Mouse (Mus musculus): ENCODE results near the gene Asns. TPM values are rescaled to one million over a fixed set of nuclear protein-coding genes. Genes with fewer than 3 reads are reported as not detected.
A peak's percentile ranks its signal among the peaks of the same experiment; 100 is the strongest.

The Asns gene
- polyA plus RNA-seq, 1 experiment from 2014 or later: 74.2 TPM

DNA sequence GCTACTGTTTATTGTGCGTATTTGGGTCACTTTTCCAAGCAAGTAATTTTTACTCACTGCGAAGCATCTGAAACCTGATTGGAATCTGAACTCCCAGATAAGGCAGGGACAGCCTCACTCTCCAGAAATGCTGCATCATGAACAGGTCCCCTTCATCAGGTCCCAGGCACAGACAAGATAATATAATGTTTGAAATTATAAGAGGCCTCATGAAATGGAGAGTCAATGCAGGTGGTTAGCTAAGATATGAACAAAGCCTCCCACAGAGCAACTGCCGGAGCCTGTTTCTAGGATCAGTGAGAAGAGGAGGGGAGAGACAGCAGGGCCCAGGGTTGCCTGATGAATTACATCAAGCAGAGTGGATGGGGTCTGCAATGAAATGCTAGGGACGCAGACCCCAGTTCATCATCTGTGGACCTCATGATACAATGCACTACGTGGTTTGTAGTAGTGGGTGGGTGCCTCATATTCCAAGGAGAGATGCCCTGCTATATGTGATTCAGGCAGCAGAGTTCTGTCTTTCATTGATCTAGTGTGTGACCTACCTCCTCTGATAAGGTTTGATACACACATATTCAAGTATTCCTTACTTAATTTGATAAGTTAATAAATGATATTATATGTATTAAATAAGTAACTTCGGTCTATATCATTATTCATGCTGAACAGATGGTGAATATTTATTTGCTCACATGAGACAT is 5.1 kb upstream of the Asns start:
- Histone ChIP-seq H3K9ac (no peak overlapping the region), H3K4me1 (no peaks in the 10 kb centered on the region), H3K9me3 (no peaks in the 10 kb centered on the region), H3K27me3 (no peaks in the 10 kb centered on the region), H3K4me2 (replicated peaks) (no peak overlapping the region), H3K4me3 (no peak overlapping the region), H3K27ac (no peak overlapping the region), H3K36me3 (no peaks in the 10 kb centered on the region)
- WGBS: 86% methylated on average over 6 of the region's 6 CpGs
- ATAC-seq (ENCODE audit: low FRiP score, low read depth): no peak

DNA sequence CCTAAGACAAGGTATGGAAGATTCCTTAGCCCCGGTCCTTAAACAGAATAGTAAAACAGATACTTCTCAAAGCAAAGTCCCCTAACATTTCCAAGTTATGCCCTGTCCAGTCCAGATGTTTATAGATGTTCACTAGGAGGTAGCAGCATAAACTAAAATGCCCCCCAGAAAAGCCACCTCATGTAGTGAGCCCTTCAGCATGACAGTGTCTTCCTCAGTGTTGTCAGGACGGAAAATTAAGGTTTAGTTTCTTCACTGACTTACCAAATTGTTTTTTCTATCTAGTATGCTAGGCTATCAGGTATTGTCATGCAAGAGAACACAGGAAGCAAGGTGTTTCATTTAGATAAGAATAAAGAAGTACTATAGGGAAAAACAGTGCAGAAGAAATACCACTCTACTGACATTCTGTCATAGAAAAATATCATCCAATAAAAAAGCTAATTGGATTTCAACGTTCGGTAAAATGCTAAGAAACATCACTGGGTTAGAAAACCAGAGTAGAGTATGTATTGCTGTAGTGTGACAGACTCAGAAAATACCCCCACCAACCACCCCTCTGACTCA is 4.1 kb upstream of the Asns start:
- no peak for ATAC-seq (ENCODE audit: low FRiP score, low read depth)
- no peak overlapping the region for H3K4me2 ChIP-seq (replicated peaks)
- WGBS: 75% methylated on average over 4 of the region's 4 CpGs
- H3K9ac ChIP-seq: no peak overlapping the region
- H3K36me3 ChIP-seq: no peaks in the 10 kb centered on the region
- H3K4me1 ChIP-seq: peaks cover under 1% of the 10 kb centered on the region; the same call in 1 of the 2 replicates
- H3K9me3 ChIP-seq: no peaks in the 10 kb centered on the region
- no peaks in the 10 kb centered on the region for H3K27me3 ChIP-seq
- no peak overlapping the region for H3K4me3 ChIP-seq
- no peak overlapping the region for H3K27ac ChIP-seq

DNA sequence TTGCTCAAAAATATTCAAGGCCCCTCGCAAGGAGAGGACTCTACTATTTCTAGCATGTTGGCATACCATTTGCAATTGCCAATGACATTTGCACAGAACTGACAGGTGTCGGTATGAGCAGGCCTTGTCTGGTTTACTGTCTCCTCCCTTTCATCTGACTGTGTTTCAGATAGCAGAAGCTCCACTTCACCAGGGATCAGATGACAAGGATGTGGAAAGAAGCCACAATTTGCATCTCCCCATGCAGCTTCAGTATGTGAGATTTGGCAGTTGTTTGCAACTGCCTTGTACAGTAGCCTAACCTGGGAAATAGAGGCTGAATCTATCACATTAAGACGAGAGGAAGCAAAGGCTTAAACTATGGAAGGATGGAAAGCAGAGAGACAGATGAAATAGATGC is 3.6 kb upstream of the Asns start:
- H3K27me3 ChIP-seq: no peaks in the 10 kb centered on the region
- H3K4me2 ChIP-seq (replicated peaks): no peak overlapping the region
- H3K4me1 ChIP-seq: peaks cover 4% of the 10 kb centered on the region; the same call in 1 of the 2 replicates
- no peaks in the 10 kb centered on the region for H3K36me3 ChIP-seq
- 55% methylated on average over 3 of the region's 3 CpGs for WGBS
- H3K4me3 ChIP-seq: no peak overlapping the region
- no peak for ATAC-seq (ENCODE audit: low FRiP score, low read depth)
- H3K9me3 ChIP-seq: no peaks in the 10 kb centered on the region
- H3K9ac ChIP-seq: no peak overlapping the region
- H3K27ac ChIP-seq: no peak overlapping the region

DNA sequence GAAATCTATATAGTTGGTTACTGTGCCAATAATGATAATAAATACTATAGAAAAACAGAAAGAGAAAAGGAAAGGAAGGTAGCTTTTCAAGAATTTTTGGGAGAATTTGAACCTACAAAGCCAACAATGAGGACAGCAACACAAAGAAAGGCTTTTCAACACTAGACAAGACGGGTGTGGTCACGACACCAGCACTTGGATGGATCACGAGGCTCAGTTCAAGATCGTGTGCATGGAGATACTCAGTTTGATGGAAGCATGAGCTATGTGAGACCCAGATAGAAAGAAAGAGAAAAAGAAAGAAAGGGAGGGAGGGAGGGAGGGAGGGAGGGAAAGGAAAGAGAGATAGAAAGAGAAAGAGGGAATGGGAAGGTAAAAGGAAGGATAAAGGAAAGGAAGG is 2.8 kb upstream of the Asns start:
- no peak overlapping the region for H3K27ac ChIP-seq
- H3K27me3 ChIP-seq: no peaks in the 10 kb centered on the region
- no peaks in the 10 kb centered on the region for H3K9me3 ChIP-seq
- no peak overlapping the region for H3K9ac ChIP-seq
- peaks cover 6% of the 10 kb centered on the region; the same call in 1 of the 2 replicates for H3K4me1 ChIP-seq
- ATAC-seq (ENCODE audit: low FRiP score, low read depth): no peak
- no peak overlapping the region for H3K4me2 ChIP-seq (replicated peaks)
- no peaks in the 10 kb centered on the region for H3K36me3 ChIP-seq
- no peak overlapping the region for H3K4me3 ChIP-seq
- 86% methylated on average over 4 of the region's 4 CpGs for WGBS

DNA sequence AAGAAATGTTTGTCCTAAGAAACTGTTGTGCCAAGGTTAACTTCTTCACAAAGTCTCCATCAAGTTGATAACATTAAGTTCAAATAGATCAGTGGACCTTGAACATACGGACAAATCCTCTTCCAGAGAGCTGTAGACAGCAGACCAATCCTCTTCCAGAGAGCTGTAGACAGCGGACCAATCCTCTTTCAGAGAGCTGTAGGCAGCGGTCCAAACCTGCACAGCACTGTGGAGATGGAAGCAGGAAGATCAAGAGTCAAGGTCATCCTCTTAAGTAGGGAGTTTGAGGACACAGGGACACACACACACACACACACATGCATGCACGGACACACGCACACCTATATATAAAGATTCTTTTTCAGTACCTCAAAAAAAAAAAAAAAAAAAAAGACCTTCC is 612 bp upstream of the Asns start:
- WGBS: 71% methylated on average over 5 of the region's 5 CpGs
- no peaks in the 10 kb centered on the region for H3K27me3 ChIP-seq
- H3K9me3 ChIP-seq: no peaks in the 10 kb centered on the region
- no peak for ATAC-seq (ENCODE audit: low FRiP score, low read depth)
- H3K36me3 ChIP-seq: no peaks in the 10 kb centered on the region
- no peak overlapping the region for H3K4me2 ChIP-seq (replicated peaks)
- no peak overlapping the region for H3K9ac ChIP-seq
- peaks cover 6% of the 10 kb centered on the region for H3K4me1 ChIP-seq
- peak overlapping the region; percentile 82 for H3K4me3 ChIP-seq
- H3K27ac ChIP-seq: no peak overlapping the region

DNA sequence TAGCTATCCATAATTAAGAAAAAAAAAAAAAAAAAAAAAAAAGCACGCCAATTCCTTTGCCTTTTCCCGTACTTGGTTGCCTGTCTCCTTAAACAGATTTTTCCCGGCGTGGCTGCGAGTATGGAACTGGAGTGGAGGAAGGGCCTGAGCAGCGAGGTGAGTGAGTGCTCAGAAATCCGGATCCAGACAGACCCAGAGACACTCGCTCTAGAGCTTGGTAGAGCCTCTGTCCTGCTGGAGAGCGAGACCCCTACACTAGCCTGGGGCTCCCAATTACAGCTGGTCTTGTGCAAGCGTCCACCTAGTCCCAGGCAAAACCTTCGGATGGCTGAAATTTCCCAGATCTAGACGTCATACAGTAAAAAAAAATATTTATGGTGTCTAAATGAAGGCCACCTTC is 603 bp downstream of the Asns start:
- H3K27me3 ChIP-seq: no peaks in the 10 kb centered on the region
- peaks cover 6% of the 10 kb centered on the region for H3K4me1 ChIP-seq
- peak; percentile 62 for ATAC-seq (ENCODE audit: low FRiP score, low read depth)
- H3K9me3 ChIP-seq: no peaks in the 10 kb centered on the region
- H3K4me2 ChIP-seq (replicated peaks): peak overlapping the region; percentile 85
- peak overlapping the region; percentile 81 for H3K9ac ChIP-seq
- H3K36me3 ChIP-seq: no peaks in the 10 kb centered on the region
- peak overlapping the region; percentile 82 for H3K4me3 ChIP-seq
- under 1% methylated on average over 12 of the region's 12 CpGs for WGBS
- H3K27ac ChIP-seq: no peak overlapping the region

DNA sequence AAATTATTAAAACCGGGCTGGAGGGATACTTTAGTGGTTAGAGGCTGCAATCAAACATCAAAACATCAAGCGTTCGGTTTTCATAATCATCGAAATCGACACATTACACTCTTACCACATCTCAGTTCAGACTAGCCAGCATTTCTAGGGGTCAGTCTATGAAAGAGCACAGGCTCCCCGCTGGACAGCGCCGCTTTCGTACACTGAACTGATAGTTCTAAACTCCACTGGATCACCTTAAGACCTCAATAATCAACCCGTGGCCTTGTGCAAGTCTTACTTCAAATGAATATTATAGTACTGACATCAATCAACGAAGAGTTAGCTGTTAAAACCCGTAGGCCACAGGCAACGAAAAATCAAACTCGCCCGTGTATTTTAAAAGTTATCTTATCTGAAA is 1.0 kb downstream of the Asns start:
- H3K4me3 ChIP-seq: peak overlapping the region; percentile 82
- H3K36me3 ChIP-seq: no peaks in the 10 kb centered on the region
- no peak overlapping the region for H3K27ac ChIP-seq
- H3K27me3 ChIP-seq: no peaks in the 10 kb centered on the region
- WGBS: 29% methylated on average over 15 of the region's 15 CpGs
- H3K9me3 ChIP-seq: no peaks in the 10 kb centered on the region
- ATAC-seq (ENCODE audit: low FRiP score, low read depth): no peak
- H3K9ac ChIP-seq: peak overlapping the region; percentile 81; the same call in 1 of the 2 replicates
- H3K4me1 ChIP-seq: peaks cover 6% of the 10 kb centered on the region
- peak overlapping the region; percentile 85 for H3K4me2 ChIP-seq (replicated peaks)

DNA sequence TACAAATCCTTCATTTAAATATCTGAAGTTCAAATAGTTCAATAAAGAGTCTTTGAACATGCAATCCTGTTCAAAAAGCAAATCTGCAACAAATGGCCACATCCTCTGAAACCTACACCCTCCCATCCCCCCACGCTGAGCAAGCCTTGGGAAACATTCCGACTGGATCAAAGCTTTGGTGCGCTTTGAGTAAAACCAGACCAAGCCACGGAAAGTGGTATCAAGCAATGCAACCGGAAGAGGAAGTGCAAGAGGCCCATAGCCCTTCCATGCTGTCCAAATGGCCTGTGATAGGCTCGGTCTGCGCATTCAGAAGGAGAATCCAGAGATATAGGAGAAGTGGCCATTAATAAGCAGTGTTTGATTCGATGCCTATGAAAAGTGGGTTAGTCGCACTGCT is 2.6 kb downstream of the Asns start:
- H3K27me3 ChIP-seq: no peaks in the 10 kb centered on the region
- no peaks in the 10 kb centered on the region for H3K9me3 ChIP-seq
- no peak overlapping the region for H3K9ac ChIP-seq
- no peak overlapping the region for H3K27ac ChIP-seq
- H3K36me3 ChIP-seq: no peaks in the 10 kb centered on the region
- H3K4me2 ChIP-seq (replicated peaks): no peak overlapping the region
- 55% methylated on average over 9 of the region's 9 CpGs for WGBS
- H3K4me3 ChIP-seq: no peak overlapping the region
- ATAC-seq (ENCODE audit: low FRiP score, low read depth): no peak
- H3K4me1 ChIP-seq: peaks cover 6% of the 10 kb centered on the region

DNA sequence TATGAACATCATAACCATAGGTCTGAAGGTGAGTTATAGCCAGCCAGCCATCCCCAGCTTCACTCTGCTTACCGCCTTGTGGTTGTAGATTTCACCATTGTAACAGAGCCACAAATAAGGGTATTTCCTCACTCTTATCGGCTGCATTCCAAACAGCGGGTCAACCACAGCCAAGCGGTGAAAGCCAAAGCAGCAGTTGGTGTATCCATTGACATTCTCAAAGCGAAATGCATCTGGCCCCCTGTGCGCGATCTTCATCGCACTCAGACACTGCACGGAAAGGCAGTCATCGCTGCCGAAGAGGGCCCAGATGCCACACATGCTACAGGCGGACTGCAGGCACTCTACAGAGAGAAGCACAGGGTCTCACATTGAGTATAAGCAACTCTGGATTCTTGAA is 3.9 kb downstream of the Asns start:
- H3K9me3 ChIP-seq: no peaks in the 10 kb centered on the region
- peaks cover 6% of the 10 kb centered on the region for H3K4me1 ChIP-seq
- no peaks in the 10 kb centered on the region for H3K36me3 ChIP-seq
- no peak overlapping the region for H3K27ac ChIP-seq
- no peak for ATAC-seq (ENCODE audit: low FRiP score, low read depth)
- no peak overlapping the region for H3K9ac ChIP-seq
- WGBS: 92% methylated on average over 12 of the region's 12 CpGs
- no peak overlapping the region for H3K4me3 ChIP-seq
- no peak overlapping the region for H3K4me2 ChIP-seq (replicated peaks)
- H3K27me3 ChIP-seq: no peaks in the 10 kb centered on the region

DNA sequence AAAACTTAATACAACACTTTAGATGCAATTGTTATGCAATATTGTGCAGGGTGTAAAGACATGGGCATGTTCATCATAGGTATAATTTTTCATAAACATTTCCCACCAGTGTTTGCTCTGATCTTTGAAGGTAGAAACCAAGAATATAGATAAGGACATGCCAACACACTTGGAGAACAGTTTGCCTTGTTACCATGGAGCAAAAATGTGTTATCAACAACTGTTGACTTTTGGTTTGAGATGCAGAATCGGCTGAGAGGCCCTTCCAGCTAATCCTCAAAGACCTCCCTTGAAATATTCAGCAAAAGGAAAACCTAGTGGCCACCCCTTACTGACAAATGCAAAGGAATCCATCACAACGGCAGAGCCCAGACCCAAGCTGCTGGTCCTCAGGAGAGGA is 7.0 kb downstream of the Asns start:
- 83% methylated on average over 2 of the region's 2 CpGs for WGBS
- H3K27me3 ChIP-seq: no peaks in the 10 kb centered on the region
- ATAC-seq (ENCODE audit: low FRiP score, low read depth): no peak
- no peaks in the 10 kb centered on the region for H3K9me3 ChIP-seq
- H3K4me3 ChIP-seq: no peak overlapping the region
- no peaks in the 10 kb centered on the region; the same call in 1 of the 2 replicates for H3K4me1 ChIP-seq
- H3K36me3 ChIP-seq: peaks cover 15% of the 10 kb centered on the region; the same call in 1 of the 2 replicates
- H3K27ac ChIP-seq: no peak overlapping the region
- no peak overlapping the region for H3K4me2 ChIP-seq (replicated peaks)
- H3K9ac ChIP-seq: no peak overlapping the region

DNA sequence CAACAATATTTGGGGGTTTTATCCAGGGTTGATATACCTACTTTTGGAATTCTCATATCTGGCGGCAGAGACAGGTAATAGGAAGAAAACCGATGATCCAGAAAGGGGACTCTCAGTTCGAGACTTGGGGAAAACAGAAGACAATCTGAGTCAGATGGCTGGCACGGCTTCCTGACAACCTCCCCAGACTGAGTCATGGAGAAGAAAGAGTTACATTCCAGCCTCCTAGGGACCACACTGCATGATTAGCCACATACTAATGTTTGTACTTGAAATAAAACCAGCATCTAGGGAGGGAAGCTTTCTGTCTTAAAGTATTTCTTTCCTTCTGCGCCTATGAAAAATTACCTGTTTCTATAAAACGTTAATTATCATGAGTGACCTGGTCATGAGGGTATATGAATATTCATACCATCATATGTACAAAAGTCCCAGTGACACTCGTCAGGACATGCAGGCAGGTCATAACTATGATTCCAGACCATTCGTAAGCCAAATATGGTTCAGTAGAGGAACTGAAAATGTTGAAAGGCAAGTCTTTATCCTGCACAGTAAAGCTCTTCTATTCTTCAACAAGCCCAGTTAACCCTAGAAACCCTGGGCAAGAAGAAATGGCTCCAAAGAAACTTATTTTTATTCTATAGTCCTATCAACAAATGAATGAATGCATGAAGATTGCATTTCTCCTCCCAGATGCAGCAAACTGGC is 16.7 kb downstream of the Asns start:
- no peaks in the 10 kb centered on the region for H3K27me3 ChIP-seq
- no peak overlapping the region for H3K27ac ChIP-seq
- 89% methylated on average over 8 of the region's 8 CpGs for WGBS
- no peak for ATAC-seq (ENCODE audit: low FRiP score, low read depth)
- no peak overlapping the region for H3K4me2 ChIP-seq (replicated peaks)
- H3K9me3 ChIP-seq: no peaks in the 10 kb centered on the region
- no peak overlapping the region for H3K9ac ChIP-seq
- peaks cover 29% of the 10 kb centered on the region for H3K36me3 ChIP-seq
- H3K4me1 ChIP-seq: no peaks in the 10 kb centered on the region
- H3K4me3 ChIP-seq: no peak overlapping the region

DNA sequence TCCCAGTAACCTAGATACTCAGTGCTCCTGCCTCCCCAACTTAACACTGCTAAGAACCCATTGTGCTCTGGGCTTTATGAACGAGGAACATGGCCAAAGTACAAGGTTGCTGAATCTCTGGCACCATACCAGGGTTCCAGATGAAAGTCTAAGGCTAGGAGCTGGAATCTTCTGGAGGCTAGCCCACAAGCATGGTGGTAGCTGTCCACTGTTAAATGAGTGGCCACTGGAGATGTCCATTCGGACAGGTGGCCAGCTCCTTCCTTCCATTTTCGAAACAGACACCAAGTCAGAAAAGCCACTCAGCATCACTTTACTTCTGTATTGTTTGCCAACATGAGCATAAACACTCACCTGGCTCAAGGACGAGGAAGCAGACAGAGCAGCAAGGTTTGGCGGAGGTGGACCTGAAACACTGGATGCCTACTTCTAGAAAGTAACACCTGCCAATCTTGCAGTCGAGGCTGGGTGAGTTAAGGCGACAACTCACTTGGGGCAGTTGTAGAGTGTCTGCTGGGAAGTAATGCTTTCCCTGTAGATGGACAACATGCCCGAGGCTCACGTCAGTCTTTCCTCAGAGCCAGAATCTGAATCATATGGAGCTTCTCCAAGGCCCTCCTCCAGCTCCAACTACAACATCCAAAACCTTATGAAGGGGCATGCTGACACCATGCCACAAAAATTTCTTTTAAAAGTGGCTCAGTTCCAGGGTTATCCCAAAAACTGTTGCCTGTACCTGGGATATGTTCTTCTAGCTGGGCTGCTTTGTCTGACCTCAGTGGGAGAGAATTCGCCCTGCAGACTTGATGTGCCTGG is 20.4 kb downstream of the Asns start:
- Histone ChIP-seq H3K27me3 (no peaks in the 10 kb centered on the region), H3K9ac (no peak overlapping the region), H3K9me3 (no peaks in the 10 kb centered on the region), H3K27ac (no peak overlapping the region), H3K4me2 (replicated peaks) (no peak overlapping the region), H3K4me1 (no peaks in the 10 kb centered on the region), H3K4me3 (no peak overlapping the region), H3K36me3 (peaks cover 19% of the 10 kb centered on the region)
- WGBS: 86% methylated on average over 10 of the region's 10 CpGs
- ATAC-seq (ENCODE audit: low FRiP score, low read depth): no peak

All from limb, embryonic 13.5 days (tissue).